Mouse (Mus musculus) c-Kit-positive CD71-negative TER-119-negative erythroid progenitor cells, embryonic 14.5 days (primary cell): ENCODE data around the gene Cacna1d.

ENCODE experiments used
- DNase-seq: peaks from one replicate; pipeline ENCODE4 v3.0.0-alpha.2; 2013; ENCODE audit warnings: low read depth

Gene Cacna1d

GRCm38 (mm10) chr14:30458820-30459219 lies 32.4 kb downstream of the Cacna1d start:
- no peak for DNase-seq

DNA sequence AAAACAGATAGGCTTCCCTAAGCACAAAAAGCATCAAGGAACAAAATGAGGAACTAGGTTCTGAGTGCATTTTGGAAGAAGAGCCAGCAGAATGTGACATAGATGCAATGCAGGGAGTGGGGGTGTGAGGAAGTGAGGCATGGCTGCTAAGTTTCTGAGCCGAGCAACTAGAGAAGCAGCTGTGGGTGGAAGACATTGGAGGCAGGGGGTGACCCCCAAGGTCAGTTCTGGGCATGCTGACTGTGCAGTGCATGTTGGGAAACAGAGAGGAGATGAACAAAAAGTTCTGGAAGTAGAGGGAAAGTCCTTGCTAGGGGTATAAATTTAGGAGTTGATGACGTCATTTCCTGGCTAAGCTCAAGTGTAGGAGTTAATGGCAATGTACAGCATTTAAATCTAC lies 33.4 kb downstream of the Cacna1d start:
- DNase-seq: no peak

DNA sequence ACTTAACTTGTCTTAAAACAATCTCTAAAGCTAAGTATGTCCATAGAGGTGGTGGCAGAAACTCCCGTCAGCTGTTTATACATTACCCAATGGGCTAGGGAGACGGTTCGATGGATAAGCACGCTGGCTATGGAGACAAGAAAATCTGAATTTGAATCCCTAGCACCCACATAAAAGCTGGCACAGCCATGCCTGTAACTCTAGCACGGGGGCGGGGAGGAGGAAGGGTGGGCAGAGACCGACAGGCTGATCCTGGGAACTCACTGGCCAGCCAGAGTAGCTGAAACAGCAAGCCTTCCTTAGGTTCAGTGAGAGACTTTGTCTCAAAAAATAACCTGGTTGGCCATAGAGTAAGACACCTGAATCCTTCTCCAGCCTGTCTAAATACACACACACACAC lies 33.8 kb downstream of the Cacna1d start:
- no peak for DNase-seq

GRCm38 (mm10) chr14:30455801-30456595 lies 35.3 kb downstream of the Cacna1d start:
- no peak for DNase-seq

- DNase-seq: no peak
Observed at GRCm38 (mm10) chr14:30439915-30440314, 51.3 kb downstream of the Cacna1d start.

DNA sequence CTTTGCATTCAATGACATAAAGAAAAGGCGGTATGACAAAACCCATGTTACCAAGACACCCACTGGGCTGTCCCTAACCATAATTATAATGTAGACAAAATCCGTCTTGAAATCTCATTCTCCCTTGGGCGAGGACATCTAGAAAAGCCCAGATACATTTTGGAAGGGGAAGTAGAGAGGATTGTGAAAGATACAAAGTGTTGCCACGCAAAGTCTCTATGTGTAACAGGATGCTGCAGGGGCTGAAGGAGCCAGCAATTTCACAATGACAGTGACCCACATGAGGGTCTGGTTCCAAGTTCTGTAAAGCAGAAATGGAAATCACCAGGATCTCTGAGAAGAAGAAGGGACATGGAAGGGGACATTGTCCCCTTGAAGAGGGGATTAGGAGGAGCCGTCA lies 55.9 kb downstream of the Cacna1d start:
- DNase-seq: peak; percentile 30

GRCm38 (mm10) chr14:30430446-30430845 lies 60.8 kb downstream of the Cacna1d start:
- DNase-seq: no peak

DNA sequence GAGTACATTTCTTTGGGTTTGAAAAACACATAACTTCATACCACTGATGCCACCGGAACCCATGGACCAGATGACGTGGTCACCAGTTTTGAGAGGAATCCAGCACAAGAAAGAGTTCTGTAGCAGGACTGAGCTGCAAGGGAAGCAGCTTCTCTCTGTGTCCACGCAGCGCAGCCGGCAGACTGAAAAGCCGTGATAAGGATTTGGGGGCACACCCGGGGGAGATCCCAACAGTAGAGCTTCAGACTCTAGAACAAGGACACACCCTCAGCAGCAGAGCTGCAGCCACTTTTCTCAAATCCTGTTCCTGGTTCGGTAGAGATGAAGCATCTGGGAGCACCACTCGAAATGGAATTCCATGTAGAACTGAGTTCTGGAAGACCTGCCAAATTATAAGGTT lies 61.2 kb downstream of the Cacna1d start:
- no peak for DNase-seq

- no peak for DNase-seq
Observed at GRCm38 (mm10) chr14:30429606-30430005, 61.6 kb downstream of the Cacna1d start.

- DNase-seq: no peak
Observed at GRCm38 (mm10) chr14:30428757-30429156, 62.5 kb downstream of the Cacna1d start.

- no peak for DNase-seq
Observed at GRCm38 (mm10) chr14:30425876-30426275, 65.4 kb downstream of the Cacna1d start.

- DNase-seq: no peak
Observed at GRCm38 (mm10) chr14:30425175-30425574, 66.1 kb downstream of the Cacna1d start.

GRCm38 (mm10) chr14:30424638-30425037 lies 66.6 kb downstream of the Cacna1d start:
- DNase-seq: no peak

- DNase-seq: no peak
Observed at GRCm38 (mm10) chr14:30422376-30423140, 68.7 kb downstream of the Cacna1d start.

DNA sequence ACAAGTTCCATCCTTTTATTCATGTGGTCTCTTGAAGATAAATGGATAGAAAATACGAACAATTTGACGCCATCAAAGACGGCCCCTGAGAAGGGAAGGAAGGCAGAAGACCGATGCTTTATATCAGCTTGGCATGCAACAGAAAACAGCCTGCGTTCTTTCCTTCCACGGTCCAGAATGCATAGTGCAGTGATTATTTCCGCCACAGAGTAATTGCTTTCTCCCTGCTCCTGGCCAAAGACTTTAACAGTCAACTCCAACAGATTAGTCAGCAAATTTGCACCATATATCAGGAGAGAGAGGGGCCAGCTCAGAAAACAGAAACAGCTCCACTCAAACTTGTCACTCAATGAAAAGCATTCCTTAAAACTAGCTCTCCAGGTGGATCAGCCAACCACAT lies 71.8 kb downstream of the Cacna1d start:
- DNase-seq: no peak

GRCm38 (mm10) chr14:30419046-30419445 lies 72.2 kb downstream of the Cacna1d start:
- no peak for DNase-seq

DNA sequence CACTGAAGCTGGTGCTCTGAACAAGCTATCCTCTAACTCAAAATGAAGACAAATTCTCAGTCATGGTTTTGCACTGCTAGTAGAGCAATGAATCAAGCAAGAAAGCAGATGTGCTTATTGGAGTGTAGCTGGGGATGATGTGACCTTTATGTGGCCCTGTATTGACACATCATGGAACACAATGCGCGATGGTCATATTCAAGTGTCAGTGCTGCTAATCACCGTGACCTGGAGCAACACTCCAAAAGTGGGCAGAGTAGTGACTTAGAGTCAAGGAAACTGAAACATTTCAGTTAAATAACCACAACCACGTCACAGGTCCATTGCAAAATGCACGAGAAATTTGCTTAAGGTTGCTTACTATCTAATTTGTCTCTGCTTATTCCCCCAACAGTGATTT lies 75.4 kb downstream of the Cacna1d start:
- no peak for DNase-seq

- no peak for DNase-seq
Observed at GRCm38 (mm10) chr14:30414131-30414530, 77.1 kb downstream of the Cacna1d start.

DNA sequence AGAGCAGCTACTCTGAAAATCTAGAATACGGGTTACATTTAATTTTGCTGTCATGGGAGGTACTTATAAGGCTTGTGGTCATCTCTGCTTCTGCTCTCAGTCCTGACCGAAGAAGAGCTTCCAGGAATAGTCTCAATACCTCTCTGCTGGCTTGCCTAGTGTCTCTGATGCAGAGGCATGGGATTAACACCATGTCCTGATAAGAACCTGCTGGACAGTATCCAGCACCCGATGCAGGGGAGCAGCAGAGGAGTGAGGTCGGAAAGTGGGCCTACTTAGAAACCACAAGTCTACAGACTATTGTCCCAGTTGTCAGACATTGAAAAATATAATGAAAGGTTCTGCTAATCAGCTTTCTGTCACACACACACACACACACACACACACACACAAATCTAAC lies 81.9 kb downstream of the Cacna1d start:
- DNase-seq: no peak

GRCm38 (mm10) chr14:30405456-30406225 lies 85.6 kb downstream of the Cacna1d start:
- no peak for DNase-seq

- no peak for DNase-seq
Observed at GRCm38 (mm10) chr14:30378306-30378705, 112.9 kb downstream of the Cacna1d start.

DNA sequence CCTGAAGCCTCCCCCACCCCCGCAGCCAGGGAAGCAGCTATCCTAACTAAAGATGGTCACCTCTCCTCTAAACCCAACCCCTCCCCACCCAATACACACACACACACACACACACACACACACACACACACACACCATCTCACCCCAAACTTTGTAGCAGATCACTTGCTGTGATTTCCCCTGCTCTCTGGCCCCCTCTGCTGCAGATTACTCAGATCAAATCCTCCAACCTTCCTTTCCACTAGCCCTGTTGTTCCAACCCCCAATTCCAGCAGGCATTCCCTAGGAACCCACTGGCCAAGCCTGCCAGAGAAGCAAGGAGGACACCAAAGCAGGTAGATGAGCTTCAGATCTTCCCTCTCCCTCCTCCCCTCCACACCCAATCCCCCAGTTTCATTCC lies 118.4 kb downstream of the Cacna1d start:
- DNase-seq: no peak

DNA sequence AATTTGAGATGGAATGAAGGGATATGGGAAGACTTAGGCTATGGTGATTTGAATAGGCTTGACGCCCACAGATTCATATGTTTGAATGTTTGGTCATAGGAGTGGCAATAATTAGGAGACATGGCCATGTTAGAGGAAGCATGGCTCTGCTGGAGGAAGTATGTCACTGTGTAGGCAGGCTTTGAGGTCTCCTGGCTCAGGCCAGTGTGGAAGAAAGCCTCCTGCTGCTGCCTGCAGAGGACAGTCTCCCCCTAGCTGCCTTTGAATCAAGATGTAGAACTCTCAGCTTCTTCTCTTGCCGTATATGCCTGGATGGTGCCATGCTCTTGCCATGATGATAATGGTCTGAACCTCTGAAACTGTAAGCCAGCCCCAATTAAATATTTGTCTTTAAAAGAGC lies 120.2 kb downstream of the Cacna1d start:
- no peak for DNase-seq
